Mouse (Mus musculus): ENCODE data around the gene Kcna1. TPM values are rescaled to one million over a fixed set of nuclear protein-coding genes. Genes with fewer than 3 reads are reported as not detected.

Kcna1 gene
- polyA plus RNA-seq, 1 experiment from 2014 or later = 0.50 TPM

- H3K9me3 ChIP-seq (ENCODE audit: control insufficient read depth, low read length) = no peaks in the 10 kb centered on the region
- DNase-seq (ENCODE audit: low spot score) (peak; percentile 78), ATAC-seq (replicated peaks; ENCODE audit: low FRiP score, low TSS enrichment, low read depth) (peak; percentile 81)
- WGBS = under 1% methylated on average over 27 of the region's 27 CpGs
- peaks cover 18% of the 10 kb centered on the region for H3K4me1 ChIP-seq (replicated peaks; ENCODE audit: control insufficient read depth, insufficient read depth, low read length)
- peaks cover 70% of the 10 kb centered on the region for H3K27me3 ChIP-seq (replicated peaks; ENCODE audit: control insufficient read depth, insufficient read depth, low read length)
- H3K9ac ChIP-seq (ENCODE audit: low read length) = no peak overlapping the region
- H3K27ac ChIP-seq (ENCODE audit: low read depth) = no peak overlapping the region
- H3K36me3 ChIP-seq (ENCODE audit: control insufficient read depth, insufficient read depth, low read length) = no peaks in the 10 kb centered on the region
- peak overlapping the region; percentile 92 for H3K4me2 ChIP-seq (ENCODE audit: low read length)
- peak overlapping the region; percentile 45 for H3K4me3 ChIP-seq (ENCODE audit: low read depth, low read length)
These were observed 383 bp downstream of the Kcna1 start for GRCm38 (mm10) chr6:126645644-126646358.

DNA sequence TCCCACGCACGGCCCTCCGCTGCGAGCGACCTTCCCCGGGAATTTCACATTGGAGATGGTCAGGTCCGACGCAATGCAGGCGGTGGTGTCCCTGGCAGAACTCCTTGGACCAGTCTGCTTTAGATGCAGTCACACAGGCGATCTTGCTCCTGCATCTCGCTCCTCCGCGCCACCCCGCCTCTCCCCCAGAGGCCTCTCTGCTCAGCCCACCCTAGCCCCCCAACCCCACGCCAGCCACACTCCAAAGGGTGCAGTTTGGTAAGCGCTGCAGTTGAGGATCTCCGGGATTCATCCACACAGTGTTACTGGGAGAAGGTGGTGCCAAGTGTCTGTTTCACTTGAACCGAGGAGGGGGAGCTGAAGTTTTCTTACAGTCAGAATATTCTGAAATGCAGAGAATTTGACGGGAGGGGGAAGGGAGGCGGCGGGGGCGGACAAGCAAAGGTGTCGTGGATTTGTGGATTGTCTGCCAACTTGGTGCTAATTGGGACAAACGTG is 1.1 kb downstream of the Kcna1 start:
- H3K4me3 ChIP-seq (ENCODE audit: low read depth, low read length) = peak overlapping the region; percentile 45
- peak; percentile 75 for DNase-seq (ENCODE audit: low spot score)
- H3K9ac ChIP-seq (ENCODE audit: low read length) = no peak overlapping the region
- H3K27ac ChIP-seq (ENCODE audit: low read depth) = no peak overlapping the region
- under 1% methylated on average over 24 of the region's 24 CpGs for WGBS
- H3K4me2 ChIP-seq (ENCODE audit: low read length) = peak overlapping the region; percentile 92
- H3K4me1 ChIP-seq (replicated peaks; ENCODE audit: control insufficient read depth, insufficient read depth, low read length) = peaks cover 18% of the 10 kb centered on the region
- no peaks in the 10 kb centered on the region for H3K9me3 ChIP-seq (ENCODE audit: control insufficient read depth, low read length)
- H3K27me3 ChIP-seq (replicated peaks; ENCODE audit: control insufficient read depth, insufficient read depth, low read length) = peaks cover 75% of the 10 kb centered on the region
- ATAC-seq (replicated peaks; ENCODE audit: low FRiP score, low TSS enrichment, low read depth) = peak; percentile 46
- H3K36me3 ChIP-seq (ENCODE audit: control insufficient read depth, insufficient read depth, low read length) = no peaks in the 10 kb centered on the region

GRCm38 (mm10) chr6:126644181-126645043 is 1.8 kb downstream of the Kcna1 start:
- DNase-seq (ENCODE audit: low spot score) (peak; percentile 77), ATAC-seq (replicated peaks; ENCODE audit: low FRiP score, low TSS enrichment, low read depth) (peak; percentile 37; the same call in 1 of the 2 replicates)
- Histone ChIP-seq H3K27ac (ENCODE audit: low read depth) (no peak overlapping the region), H3K4me1 (replicated peaks; ENCODE audit: control insufficient read depth, insufficient read depth, low read length) (peaks cover 18% of the 10 kb centered on the region), H3K4me2 (ENCODE audit: low read length) (peak overlapping the region; percentile 92), H3K9ac (ENCODE audit: low read length) (no peak overlapping the region), H3K4me3 (ENCODE audit: low read depth, low read length) (peak overlapping the region; percentile 45), H3K36me3 (ENCODE audit: control insufficient read depth, insufficient read depth, low read length) (no peaks in the 10 kb centered on the region), H3K9me3 (ENCODE audit: control insufficient read depth, low read length) (no peaks in the 10 kb centered on the region), H3K27me3 (replicated peaks; ENCODE audit: control insufficient read depth, insufficient read depth, low read length) (peaks cover 75% of the 10 kb centered on the region)
- WGBS = under 1% methylated on average over 65 of the region's 66 CpGs

GRCm38 (mm10) chr6:126643341-126644055 is 2.7 kb downstream of the Kcna1 start:
- Histone ChIP-seq H3K4me3 (ENCODE audit: low read depth, low read length) (peak overlapping the region; percentile 45), H3K27ac (ENCODE audit: low read depth) (no peak overlapping the region), H3K9ac (ENCODE audit: low read length) (no peak overlapping the region), H3K27me3 (replicated peaks; ENCODE audit: control insufficient read depth, insufficient read depth, low read length) (peaks cover 78% of the 10 kb centered on the region), H3K36me3 (ENCODE audit: control insufficient read depth, insufficient read depth, low read length) (no peaks in the 10 kb centered on the region), H3K9me3 (ENCODE audit: control insufficient read depth, low read length) (no peaks in the 10 kb centered on the region), H3K4me2 (ENCODE audit: low read length) (peak overlapping the region; percentile 92), H3K4me1 (replicated peaks; ENCODE audit: control insufficient read depth, insufficient read depth, low read length) (peaks cover 18% of the 10 kb centered on the region)
- ATAC-seq (replicated peaks; ENCODE audit: low FRiP score, low TSS enrichment, low read depth) (no peak), DNase-seq (ENCODE audit: low spot score) (peak; percentile 58)
- 1% methylated on average over 25 of the region's 25 CpGs for WGBS

DNA sequence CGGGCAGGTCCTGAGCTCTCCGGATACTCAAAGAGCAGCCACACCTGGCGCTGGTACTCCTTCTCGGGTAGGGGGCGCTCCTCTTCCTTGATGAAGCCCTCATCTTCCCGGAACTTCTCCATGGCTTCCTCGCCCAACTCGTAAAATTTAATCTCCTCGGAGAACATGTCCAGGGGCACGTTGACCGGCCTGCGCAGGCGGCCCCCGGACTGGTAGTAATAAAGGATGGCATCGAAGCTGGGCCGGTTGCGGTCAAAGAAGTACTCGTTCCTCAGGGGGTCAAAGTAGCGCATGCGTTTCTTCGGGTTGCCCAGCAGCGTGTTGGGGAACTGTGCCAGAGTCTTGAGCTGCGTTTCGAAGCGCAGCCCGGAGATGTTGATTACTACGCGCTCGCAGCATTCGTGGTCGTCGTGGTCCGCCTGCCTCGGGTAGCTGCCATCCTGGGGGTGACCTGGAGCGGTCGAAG is 3.3 kb downstream of the Kcna1 start:
- 2% methylated on average over 36 of the region's 36 CpGs for WGBS
- H3K9ac ChIP-seq (ENCODE audit: low read length) = 0 out of 2 replicates have a peak overlapping the region, but pooled peaks have one; percentile 7
- ATAC-seq (replicated peaks; ENCODE audit: low FRiP score, low TSS enrichment, low read depth) (no peak), DNase-seq (ENCODE audit: low spot score) (peak; percentile 74)
- no peaks in the 10 kb centered on the region for H3K9me3 ChIP-seq (ENCODE audit: control insufficient read depth, low read length)
- no peaks in the 10 kb centered on the region for H3K36me3 ChIP-seq (ENCODE audit: control insufficient read depth, insufficient read depth, low read length)
- H3K27me3 ChIP-seq (replicated peaks; ENCODE audit: control insufficient read depth, insufficient read depth, low read length) = peaks cover 76% of the 10 kb centered on the region
- peak overlapping the region; percentile 45 for H3K4me3 ChIP-seq (ENCODE audit: low read depth, low read length)
- H3K27ac ChIP-seq (ENCODE audit: low read depth) = no peak overlapping the region
- H3K4me1 ChIP-seq (replicated peaks; ENCODE audit: control insufficient read depth, insufficient read depth, low read length) = peaks cover 18% of the 10 kb centered on the region
- H3K4me2 ChIP-seq (ENCODE audit: low read length) = peak overlapping the region; percentile 92

- H3K36me3 ChIP-seq (ENCODE audit: control insufficient read depth, insufficient read depth, low read length) = no peaks in the 10 kb centered on the region
- no peak for ATAC-seq (replicated peaks; ENCODE audit: low FRiP score, low TSS enrichment, low read depth)
- no peaks in the 10 kb centered on the region for H3K27me3 ChIP-seq (replicated peaks; ENCODE audit: control insufficient read depth, insufficient read depth, low read length)
- H3K4me1 ChIP-seq (replicated peaks; ENCODE audit: control insufficient read depth, insufficient read depth, low read length) = no peaks in the 10 kb centered on the region
- no peak overlapping the region for H3K9ac ChIP-seq (ENCODE audit: low read length)
- H3K27ac ChIP-seq (ENCODE audit: low read depth) = no peak overlapping the region
- no peak for DNase-seq (ENCODE audit: low spot score)
- WGBS = 72% methylated on average over 7 of the region's 7 CpGs
- H3K9me3 ChIP-seq (ENCODE audit: control insufficient read depth, low read length) = no peaks in the 10 kb centered on the region
- H3K4me2 ChIP-seq (ENCODE audit: low read length) = no peak overlapping the region
- H3K4me3 ChIP-seq (ENCODE audit: low read depth, low read length) = no peak overlapping the region
These were observed 17.7 kb downstream of the Kcna1 start for GRCm38 (mm10) chr6:126628451-126628850.

DNA sequence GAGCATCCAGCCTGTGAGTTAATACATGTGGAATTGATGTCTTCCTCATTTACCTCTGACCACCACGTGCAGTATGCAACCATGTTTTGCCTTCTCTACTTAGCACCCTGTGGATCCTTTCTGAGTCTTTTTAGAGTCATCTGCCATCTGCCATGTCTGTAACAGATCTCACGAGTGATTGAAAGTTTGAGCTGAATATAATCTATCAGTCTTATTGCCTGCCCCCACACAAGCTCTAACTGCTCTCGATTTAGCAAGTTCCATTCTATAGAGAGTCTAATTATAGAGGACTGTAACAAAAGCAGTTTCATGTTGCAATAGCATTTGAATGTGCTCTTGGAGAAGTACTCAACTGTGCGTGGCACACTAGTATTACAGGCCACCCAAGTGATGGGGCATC is 27.7 kb downstream of the Kcna1 start:
- no peak for ATAC-seq (replicated peaks; ENCODE audit: low FRiP score, low TSS enrichment, low read depth)
- WGBS = 87% methylated on average over 4 of the region's 4 CpGs

DNA sequence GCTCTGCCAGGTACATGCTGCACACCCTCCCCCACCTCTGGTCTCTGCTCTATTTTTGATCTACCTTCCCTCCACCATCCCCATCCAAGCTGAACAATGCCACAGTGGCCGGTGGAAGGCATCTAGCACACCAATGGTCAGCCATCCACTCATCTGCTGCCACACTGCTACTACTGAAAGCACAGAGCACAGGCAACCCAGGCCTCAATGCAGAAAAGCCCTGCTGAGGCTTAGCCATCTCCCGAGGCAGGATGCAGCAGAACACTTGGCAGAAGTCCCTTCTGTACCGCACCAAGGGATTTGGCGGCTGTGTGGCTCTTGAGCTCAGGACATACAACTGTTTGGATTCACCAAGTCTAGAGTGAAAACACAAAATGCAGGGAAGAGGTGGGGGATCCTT is 35.4 kb downstream of the Kcna1 start:
- ATAC-seq (replicated peaks; ENCODE audit: low FRiP score, low TSS enrichment, low read depth) = no peak
- Histone ChIP-seq H3K4me2 (ENCODE audit: low read length) (no peak overlapping the region), H3K9ac (ENCODE audit: low read length) (no peak overlapping the region), H3K36me3 (ENCODE audit: control insufficient read depth, insufficient read depth, low read length) (no peaks in the 10 kb centered on the region), H3K9me3 (ENCODE audit: control insufficient read depth, low read length) (no peaks in the 10 kb centered on the region), H3K27ac (ENCODE audit: low read depth) (no peak overlapping the region), H3K4me1 (replicated peaks; ENCODE audit: control insufficient read depth, insufficient read depth, low read length) (no peaks in the 10 kb centered on the region), H3K4me3 (ENCODE audit: low read depth, low read length) (no peak overlapping the region), H3K27me3 (replicated peaks; ENCODE audit: control insufficient read depth, insufficient read depth, low read length) (no peaks in the 10 kb centered on the region)
- DNase-seq (ENCODE audit: low spot score) = no peak
- WGBS = 77% methylated on average over 4 of the region's 4 CpGs

More for the DNA sequence above, 27.7 kb downstream of the Kcna1 start:
- Histone ChIP-seq H3K27me3 (replicated peaks; ENCODE audit: control insufficient read depth, insufficient read depth, low read length) (no peaks in the 10 kb centered on the region), H3K9me3 (ENCODE audit: control insufficient read depth, low read length) (no peaks in the 10 kb centered on the region), H3K9ac (ENCODE audit: low read length) (no peak overlapping the region), H3K36me3 (ENCODE audit: control insufficient read depth, insufficient read depth, low read length) (no peaks in the 10 kb centered on the region), H3K27ac (ENCODE audit: low read depth) (no peak overlapping the region), H3K4me1 (replicated peaks; ENCODE audit: control insufficient read depth, insufficient read depth, low read length) (no peaks in the 10 kb centered on the region), H3K4me3 (ENCODE audit: low read depth, low read length) (no peak overlapping the region), H3K4me2 (ENCODE audit: low read length) (no peak overlapping the region)
- DNase-seq (ENCODE audit: low spot score) = no peak

All from intestine, embryonic 14.5 days (tissue).